Mouse (Mus musculus): ENCODE data around the gene Rgs4.

DNA sequence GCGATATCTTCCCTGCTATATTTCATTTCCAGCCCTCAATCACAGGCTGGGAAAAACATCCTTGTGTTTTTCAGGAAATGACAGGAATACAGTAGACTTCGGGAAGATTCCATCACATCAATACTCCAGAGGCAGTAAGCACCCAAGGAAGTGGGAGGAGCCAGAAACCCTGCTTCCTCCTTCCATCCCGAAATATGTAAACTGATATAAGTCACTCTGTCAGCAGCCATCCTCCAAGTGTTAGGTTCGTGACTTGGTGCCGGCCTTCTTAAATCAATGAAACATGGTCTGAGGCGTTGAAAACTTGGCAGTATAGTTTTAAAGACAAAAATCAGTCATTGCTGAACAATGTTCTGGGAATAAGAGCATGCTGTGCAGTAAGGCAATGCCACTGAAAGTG lies 11.3 kb downstream of the Rgs4 start:
- TF ChIP-seq CTCF (IDR thresholded peaks at IDR 0.05; ENCODE audit: low read depth, low read length) (no peak), EP300 (IDR thresholded peaks at IDR 0.05; ENCODE audit: insufficient read depth, low read depth, low read length) (no peak), POLR2A (IDR thresholded peaks at IDR 0.05; ENCODE audit: insufficient read depth, low read length) (no peak)

Measured in ES-Bruce4 (cell line).